Mouse (Mus musculus) heart, postnatal 4 days (tissue): ENCODE results near the gene Fbxw8. TPM values are rescaled to one million over a fixed set of nuclear protein-coding genes. Genes with fewer than 3 reads are reported as not detected.
A peak's percentile ranks its signal among the peaks of the same experiment; 100 is the strongest.

Experiments used
- DNase-seq: peaks from one replicate; pipeline ENCODE4 v3.0.0; 2021
- total RNA-seq, 2 experiments: library from RNA; stranded (reverse); gene quantifications; 2 replicates each; pipeline ENCODE4 v1.2.3; 2021

Fbxw8 gene
- total RNA-seq, 2 experiments from 2014 or later: 54.9 to 61.1 TPM

GRCm38 (mm10) chr5:118106667-118107066 lies 48.6 kb downstream of the Fbxw8 start:
- DNase-seq: no peak

- DNase-seq: no peak
Observed at GRCm38 (mm10) chr5:118105536-118105935, 49.7 kb downstream of the Fbxw8 start.

GRCm38 (mm10) chr5:118099870-118100478 lies 55.3 kb downstream of the Fbxw8 start:
- DNase-seq: no peak

- DNase-seq: no peak
Observed at GRCm38 (mm10) chr5:118099069-118099869, 56.0 kb downstream of the Fbxw8 start.

GRCm38 (mm10) chr5:118096317-118096716 lies 58.9 kb downstream of the Fbxw8 start:
- DNase-seq: no peak

GRCm38 (mm10) chr5:118095849-118096248 lies 59.4 kb downstream of the Fbxw8 start:
- DNase-seq: no peak

GRCm38 (mm10) chr5:118095433-118095832 lies 59.8 kb downstream of the Fbxw8 start:
- no peak for DNase-seq

GRCm38 (mm10) chr5:118093321-118094035 lies 61.8 kb downstream of the Fbxw8 start:
- no peak for DNase-seq

GRCm38 (mm10) chr5:118090837-118091236 lies 64.4 kb downstream of the Fbxw8 start:
- DNase-seq: peak; percentile 56

- no peak for DNase-seq
Observed at GRCm38 (mm10) chr5:118090101-118090500, 65.2 kb downstream of the Fbxw8 start.

- DNase-seq: peak; percentile 52
Observed at GRCm38 (mm10) chr5:118089102-118089501, 66.2 kb downstream of the Fbxw8 start.

GRCm38 (mm10) chr5:118086956-118087355 lies 68.3 kb downstream of the Fbxw8 start:
- DNase-seq: no peak

GRCm38 (mm10) chr5:118085313-118085712 lies 70.0 kb downstream of the Fbxw8 start:
- no peak for DNase-seq

- no peak for DNase-seq
Observed at GRCm38 (mm10) chr5:118084171-118084727, 71.0 kb downstream of the Fbxw8 start.

- DNase-seq: no peak
Observed at GRCm38 (mm10) chr5:118083060-118083638, 72.1 kb downstream of the Fbxw8 start.

- no peak for DNase-seq
Observed at GRCm38 (mm10) chr5:118081996-118082395, 73.3 kb downstream of the Fbxw8 start.

GRCm38 (mm10) chr5:118081374-118081949 lies 73.8 kb downstream of the Fbxw8 start:
- no peak for DNase-seq

GRCm38 (mm10) chr5:118079839-118080250 lies 75.4 kb downstream of the Fbxw8 start:
- DNase-seq: no peak

GRCm38 (mm10) chr5:118079354-118079753 lies 75.9 kb downstream of the Fbxw8 start:
- no peak for DNase-seq

- no peak for DNase-seq
Observed at GRCm38 (mm10) chr5:118078550-118078949, 76.7 kb downstream of the Fbxw8 start.

GRCm38 (mm10) chr5:118076721-118077592 lies 78.3 kb downstream of the Fbxw8 start:
- peak; percentile 44 for DNase-seq
